Mouse (Mus musculus): ENCODE results near the gene Card19. TPM values are rescaled to one million over a fixed set of nuclear protein-coding genes. Genes with fewer than 3 reads are reported as not detected.
A peak's percentile ranks its signal among the peaks of the same experiment; 100 is the strongest.

The Card19 gene
- polyA plus RNA-seq, 1 experiment, result 53.3 TPM

DNA sequence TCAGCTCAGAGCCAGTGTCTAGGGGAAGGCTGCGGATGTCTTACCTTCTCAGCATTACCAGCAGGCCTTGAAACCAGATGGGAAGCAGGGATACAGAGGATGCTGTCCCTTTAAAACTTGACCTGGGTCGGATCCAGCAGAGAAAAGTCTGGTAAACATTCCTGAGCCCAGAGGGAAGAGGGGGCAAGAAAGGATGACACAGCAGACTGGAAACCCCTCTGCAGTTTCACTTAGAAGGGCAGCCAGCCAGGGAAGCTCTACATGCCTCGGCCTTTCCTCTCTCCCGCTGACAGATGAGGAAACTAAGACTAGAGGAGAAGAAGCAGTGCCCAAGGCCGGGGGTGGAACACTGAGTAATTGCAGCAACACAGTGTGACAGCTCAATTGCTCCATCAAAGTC, 32.2 kb downstream of the Card19 start:
- DNase-seq, result no peak
- H3K27me3 ChIP-seq (ENCODE audit: control insufficient read depth, insufficient read depth, low read length), result no peaks in the 10 kb centered on the region
- WGBS, result 81% methylated on average over 5 of the region's 5 CpGs

DNA sequence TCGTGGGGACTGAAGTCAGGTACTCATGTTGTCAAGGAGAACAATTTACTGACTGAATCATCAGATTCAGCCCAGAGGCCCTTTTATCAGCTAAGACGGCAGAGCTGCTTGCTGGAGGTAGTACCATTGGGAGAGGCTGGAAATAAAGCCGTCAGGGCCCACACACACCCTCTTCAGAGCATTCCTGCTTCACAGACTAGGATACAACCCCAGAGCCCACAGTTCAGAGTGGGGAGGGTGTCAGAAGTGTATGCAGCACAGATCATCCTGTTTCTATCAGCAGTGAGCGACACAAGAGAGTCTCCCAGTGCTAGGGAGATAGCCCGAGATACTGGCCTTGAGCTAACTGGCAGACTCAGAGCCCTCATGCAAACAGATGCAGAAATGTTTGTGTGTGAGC, 32.7 kb downstream of the Card19 start:
- Histone ChIP-seq H3K27ac (ENCODE audit: insufficient read depth, low read length) (no peak overlapping the region), H3K27me3 (ENCODE audit: control insufficient read depth, insufficient read depth, low read length) (no peaks in the 10 kb centered on the region), H3K4me1 (ENCODE audit: control insufficient read depth, insufficient read depth, low read length) (peaks cover 35% of the 10 kb centered on the region), H3K4me3 (replicated peaks; ENCODE audit: insufficient read depth, low read depth, low read length) (no peak overlapping the region)
- WGBS, result 93% methylated on average over 5 of the region's 5 CpGs
- TF ChIP-seq CTCF (IDR thresholded peaks at IDR 0.05; ENCODE audit: borderline replicate concordance, insufficient read depth, low read depth, low read length) (no peak), POLR2A (IDR thresholded peaks at IDR 0.05; ENCODE audit: borderline replicate concordance, insufficient read depth, low read length) (no peak)
- DNase-seq, result no peak

More for the DNA sequence above, 32.2 kb downstream of the Card19 start:
- TF ChIP-seq POLR2A (IDR thresholded peaks at IDR 0.05; ENCODE audit: borderline replicate concordance, insufficient read depth, low read length) (no peak), CTCF (IDR thresholded peaks at IDR 0.05; ENCODE audit: borderline replicate concordance, insufficient read depth, low read depth, low read length) (no peak)
- H3K4me1 ChIP-seq (ENCODE audit: control insufficient read depth, insufficient read depth, low read length), result peaks cover 30% of the 10 kb centered on the region
- no peak overlapping the region for H3K27ac ChIP-seq (ENCODE audit: insufficient read depth, low read length)
- no peak overlapping the region for H3K4me3 ChIP-seq (replicated peaks; ENCODE audit: insufficient read depth, low read depth, low read length)

- TF ChIP-seq POLR2A (IDR thresholded peaks at IDR 0.05; ENCODE audit: borderline replicate concordance, insufficient read depth, low read length) (no peak), CTCF (IDR thresholded peaks at IDR 0.05; ENCODE audit: borderline replicate concordance, insufficient read depth, low read depth, low read length) (no peak)
- peak overlapping the region; percentile 2; the same call in 1 of the 2 replicates for H3K27ac ChIP-seq (ENCODE audit: insufficient read depth, low read length)
- no peak overlapping the region for H3K4me3 ChIP-seq (replicated peaks; ENCODE audit: insufficient read depth, low read depth, low read length)
- 23% methylated on average over 3 of the region's 3 CpGs for WGBS
- peaks cover 36% of the 10 kb centered on the region for H3K4me1 ChIP-seq (ENCODE audit: control insufficient read depth, insufficient read depth, low read length)
- H3K27me3 ChIP-seq (ENCODE audit: control insufficient read depth, insufficient read depth, low read length), result no peaks in the 10 kb centered on the region
- peak; percentile 79 to 87 for DNase-seq
Observed at GRCm38 (mm10) chr13:49181411-49181984, 34.3 kb downstream of the Card19 start.

- no peaks in the 10 kb centered on the region for H3K27me3 ChIP-seq (ENCODE audit: control insufficient read depth, insufficient read depth, low read length)
Observed at GRCm38 (mm10) chr13:49180691-49181090, 35.1 kb downstream of the Card19 start.

DNA sequence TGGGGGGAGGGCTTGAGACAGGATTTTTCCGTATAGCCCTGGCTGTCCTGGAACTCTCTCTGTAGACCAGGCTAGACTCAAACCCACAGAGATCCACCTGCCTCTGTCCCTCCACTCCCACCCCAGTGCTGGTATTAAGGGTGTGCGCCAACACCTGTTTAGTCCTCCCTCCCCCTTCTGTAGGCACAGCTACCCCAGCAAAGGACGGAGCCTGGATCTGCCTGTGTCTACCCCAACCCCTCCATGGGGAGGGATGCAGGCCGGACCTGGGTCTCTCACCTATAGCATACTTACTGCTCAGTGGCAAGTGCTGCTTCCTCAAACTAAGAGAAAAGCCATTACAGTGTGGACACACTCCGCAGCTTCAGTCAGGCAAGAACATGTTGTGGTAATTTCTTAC, 35.6 kb downstream of the Card19 start:
- WGBS, result 96% methylated on average over 5 of the region's 5 CpGs
- Histone ChIP-seq H3K4me3 (replicated peaks; ENCODE audit: insufficient read depth, low read depth, low read length) (no peak overlapping the region), H3K4me1 (ENCODE audit: control insufficient read depth, insufficient read depth, low read length) (peaks cover 36% of the 10 kb centered on the region), H3K27ac (ENCODE audit: insufficient read depth, low read length) (no peak overlapping the region), H3K27me3 (ENCODE audit: control insufficient read depth, insufficient read depth, low read length) (no peaks in the 10 kb centered on the region)
- no peak for TF ChIP-seq POLR2A (IDR thresholded peaks at IDR 0.05; ENCODE audit: borderline replicate concordance, insufficient read depth, low read length)
- TF ChIP-seq CTCF (IDR thresholded peaks at IDR 0.05; ENCODE audit: borderline replicate concordance, insufficient read depth, low read depth, low read length), result no peak
- DNase-seq, result no peak

More at GRCm38 (mm10) chr13:49180691-49181090, 35.1 kb downstream of the Card19 start:
- WGBS, result 94% methylated on average over 1 of the region's 1 CpGs
- no peak for TF ChIP-seq CTCF (IDR thresholded peaks at IDR 0.05; ENCODE audit: borderline replicate concordance, insufficient read depth, low read depth, low read length)
- TF ChIP-seq POLR2A (IDR thresholded peaks at IDR 0.05; ENCODE audit: borderline replicate concordance, insufficient read depth, low read length), result no peak
- peaks cover 36% of the 10 kb centered on the region for H3K4me1 ChIP-seq (ENCODE audit: control insufficient read depth, insufficient read depth, low read length)
- no peak overlapping the region for H3K4me3 ChIP-seq (replicated peaks; ENCODE audit: insufficient read depth, low read depth, low read length)
- DNase-seq, result no peak
- no peak overlapping the region for H3K27ac ChIP-seq (ENCODE audit: insufficient read depth, low read length)

DNA sequence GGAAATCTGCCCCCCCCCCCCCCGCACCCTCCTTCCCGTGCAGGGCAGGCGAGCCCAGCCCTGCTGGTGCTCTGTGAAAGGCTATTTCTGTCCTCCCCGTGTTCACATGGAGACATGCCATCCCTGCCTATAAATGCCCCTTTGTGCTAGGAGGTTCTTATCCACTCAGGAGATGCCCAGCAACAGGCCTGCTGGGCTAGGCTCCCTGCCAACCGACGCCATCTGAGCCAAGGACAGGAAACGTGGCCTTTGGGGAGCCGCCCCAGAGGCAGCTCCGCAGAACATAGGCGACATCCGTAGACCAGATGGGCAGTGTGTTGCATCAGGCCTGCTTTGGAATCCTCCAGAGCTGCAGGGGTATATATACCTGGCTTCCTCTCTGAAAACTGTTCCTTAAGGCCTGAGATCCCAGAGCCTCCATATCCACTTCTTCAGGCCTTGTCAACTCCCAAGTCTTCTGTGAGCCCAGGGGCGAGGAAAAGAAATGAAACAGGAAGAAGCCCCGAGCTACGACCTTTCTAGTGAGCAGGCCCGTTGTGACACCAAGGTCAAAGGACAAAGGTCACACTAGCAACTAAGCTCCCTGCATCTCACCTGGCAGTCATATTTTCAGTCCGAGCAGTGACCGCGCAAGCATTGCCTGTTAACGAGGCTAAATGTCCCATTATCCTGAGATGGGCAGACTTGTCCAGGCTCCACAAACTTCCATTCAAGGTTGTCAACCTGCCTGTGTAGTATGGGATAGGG, 36.8 kb downstream of the Card19 start:
- WGBS, result 32% methylated on average over 19 of the region's 19 CpGs
- H3K4me1 ChIP-seq (ENCODE audit: control insufficient read depth, insufficient read depth, low read length), result peaks cover 36% of the 10 kb centered on the region

GRCm38 (mm10) chr13:49175509-49175908, 40.3 kb downstream of the Card19 start:
- Histone ChIP-seq H3K4me3 (replicated peaks; ENCODE audit: insufficient read depth, low read depth, low read length) (no peak overlapping the region), H3K27ac (ENCODE audit: insufficient read depth, low read length) (no peak overlapping the region), H3K4me1 (ENCODE audit: control insufficient read depth, insufficient read depth, low read length) (peaks cover 46% of the 10 kb centered on the region), H3K27me3 (ENCODE audit: control insufficient read depth, insufficient read depth, low read length) (no peaks in the 10 kb centered on the region)
- TF ChIP-seq CTCF (IDR thresholded peaks at IDR 0.05; ENCODE audit: borderline replicate concordance, insufficient read depth, low read depth, low read length) (no peak), POLR2A (IDR thresholded peaks at IDR 0.05; ENCODE audit: borderline replicate concordance, insufficient read depth, low read length) (no peak)
- 57% methylated on average over 10 of the region's 10 CpGs for WGBS
- no peak for DNase-seq

More for the DNA sequence above, 36.8 kb downstream of the Card19 start:
- Histone ChIP-seq H3K27me3 (ENCODE audit: control insufficient read depth, insufficient read depth, low read length) (no peaks in the 10 kb centered on the region), H3K27ac (ENCODE audit: insufficient read depth, low read length) (peak overlapping the region; percentile 16), H3K4me3 (replicated peaks; ENCODE audit: insufficient read depth, low read depth, low read length) (no peak overlapping the region)
- TF ChIP-seq POLR2A (IDR thresholded peaks at IDR 0.05; ENCODE audit: borderline replicate concordance, insufficient read depth, low read length) (no peak), CTCF (IDR thresholded peaks at IDR 0.05; ENCODE audit: borderline replicate concordance, insufficient read depth, low read depth, low read length) (no peak)
- DNase-seq, result peak; percentile 93 to 95
